Mouse (Mus musculus) embryonic fibroblast, embryonic 13.5 days (primary cell): ENCODE data around the gene Anln.

Experiments used
- CTCF ChIP-seq: IDR thresholded peaks from 2 replicates; pipeline ENCODE4 v1.5.1; 2011; ENCODE audit warnings: mild to moderate bottlenecking, control low read depth, low read length, moderate library complexity, borderline replicate concordance; ENCODE audit not compliant: insufficient read depth
- POLR2A ChIP-seq: IDR thresholded peaks from 2 replicates; pipeline ENCODE4 v1.6.1; 2011; ENCODE audit warnings: low read depth, mild to moderate bottlenecking, control low read depth, low read length, moderate library complexity

- TF ChIP-seq CTCF (no peak), POLR2A (no peak)
Observed at GRCm38 (mm10) chr9:22322381-22323211, 66.4 kb downstream of the Anln start.
